Mouse (Mus musculus) liver, embryonic 14.5 days (tissue): ENCODE results near the gene S100pbp.
A peak's percentile ranks its signal among the peaks of the same experiment; 100 is the strongest.

Source experiments
- CTCF ChIP-seq: IDR thresholded peaks from 2 replicates; pipeline ENCODE4 v1.5.1; 2016; ENCODE audit warnings: antibody characterized with exemption, low read depth, control low read depth
- EP300 ChIP-seq: IDR thresholded peaks from 2 replicates; pipeline ENCODE4 v1.6.1; 2016; ENCODE audit warnings: antibody characterized with exemption, low read depth

DNA sequence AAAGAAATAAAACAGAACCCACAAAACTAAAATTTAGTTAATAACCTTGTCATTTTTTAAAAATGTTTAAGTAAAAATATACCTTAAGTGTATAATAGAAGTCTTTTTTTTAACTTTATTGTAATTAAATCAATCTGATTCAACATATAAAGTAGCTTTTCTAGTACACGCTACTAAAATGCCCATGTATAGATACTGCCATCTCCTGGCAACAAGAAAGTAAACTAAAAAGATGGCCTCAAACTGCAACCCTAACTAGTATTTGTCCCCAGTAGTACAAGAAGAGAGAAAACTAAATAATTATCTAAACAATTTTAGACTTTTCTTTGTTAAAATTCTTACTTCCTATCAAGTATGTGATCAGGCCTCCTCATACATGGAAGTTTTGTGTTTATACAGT, 10.0 kb downstream of the S100pbp start:
- TF ChIP-seq CTCF (peak; percentile 34; the same call in 1 of the 2 replicates), EP300 (no peak)
